Mouse (Mus musculus): ENCODE measurements around the gene Tlx3. TPM values are rescaled to one million over a fixed set of nuclear protein-coding genes. Genes with fewer than 3 reads are reported as not detected.

Tlx3 gene
- polyA plus RNA-seq, 1 experiment from 2014 or later, result not detected

- Histone ChIP-seq H3K4me2 (ENCODE audit: low read depth, low read length) (no peak overlapping the region), H3K9ac (replicated peaks) (no peak overlapping the region), H3K4me1 (ENCODE audit: insufficient read depth) (peaks cover 10% of the 10 kb centered on the region), H3K27ac (ENCODE audit: low read depth) (no peak overlapping the region), H3K9me3 (ENCODE audit: low read length) (no peaks in the 10 kb centered on the region), H3K4me3 (ENCODE audit: low read depth, low read length) (no peak overlapping the region), H3K36me3 (replicated peaks; ENCODE audit: insufficient read depth, low read length) (no peaks in the 10 kb centered on the region), H3K27me3 (ENCODE audit: insufficient read depth, low read length) (peaks cover 96% of the 10 kb centered on the region)
- TF ChIP-seq CTCF (IDR thresholded peaks at IDR 0.05; ENCODE audit: low read depth) (no peak), EP300 (IDR thresholded peaks at IDR 0.05; ENCODE audit: low read depth) (no peak)
- WGBS (ENCODE audit: insufficient replicate concordance), result 19% methylated on average over 22 of the region's 22 CpGs
- ATAC-seq, result no peak
- no peak for DNase-seq
Measured at GRCm38 (mm10) chr11:33198351-33199116, 4.9 kb downstream of the Tlx3 start.

DNA sequence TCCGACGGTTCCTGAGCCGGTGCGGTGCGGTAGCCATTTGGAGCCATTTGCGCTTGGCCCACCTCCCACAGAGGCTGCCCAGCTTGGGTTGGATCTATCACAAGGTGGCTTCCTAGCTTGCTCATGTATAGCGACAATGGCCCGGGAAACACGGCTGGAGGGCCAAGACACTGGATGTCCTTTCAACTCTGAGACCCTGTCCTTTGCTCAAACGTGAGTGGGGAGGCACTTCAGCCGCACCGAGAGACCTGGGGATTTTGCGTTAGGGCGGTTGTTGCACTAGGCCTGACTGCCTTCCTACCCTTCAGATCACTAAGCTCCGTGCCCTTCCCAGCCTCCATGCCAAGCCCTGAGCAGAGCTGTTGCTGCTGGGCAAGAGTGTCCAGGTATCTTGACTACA is 5.7 kb downstream of the Tlx3 start:
- Histone ChIP-seq H3K4me2 (ENCODE audit: low read depth, low read length) (no peak overlapping the region), H3K9me3 (ENCODE audit: low read length) (no peaks in the 10 kb centered on the region), H3K4me1 (ENCODE audit: insufficient read depth) (peaks cover 7% of the 10 kb centered on the region), H3K27me3 (ENCODE audit: insufficient read depth, low read length) (peaks cover 96% of the 10 kb centered on the region), H3K9ac (replicated peaks) (no peak overlapping the region), H3K27ac (ENCODE audit: low read depth) (no peak overlapping the region), H3K4me3 (ENCODE audit: low read depth, low read length) (no peak overlapping the region), H3K36me3 (replicated peaks; ENCODE audit: insufficient read depth, low read length) (no peaks in the 10 kb centered on the region)
- no peak for DNase-seq
- WGBS (ENCODE audit: insufficient replicate concordance), result 16% methylated on average over 15 of the region's 15 CpGs
- ATAC-seq, result no peak
- TF ChIP-seq EP300 (IDR thresholded peaks at IDR 0.05; ENCODE audit: low read depth), result no peak
- no peak for TF ChIP-seq CTCF (IDR thresholded peaks at IDR 0.05; ENCODE audit: low read depth)

DNA sequence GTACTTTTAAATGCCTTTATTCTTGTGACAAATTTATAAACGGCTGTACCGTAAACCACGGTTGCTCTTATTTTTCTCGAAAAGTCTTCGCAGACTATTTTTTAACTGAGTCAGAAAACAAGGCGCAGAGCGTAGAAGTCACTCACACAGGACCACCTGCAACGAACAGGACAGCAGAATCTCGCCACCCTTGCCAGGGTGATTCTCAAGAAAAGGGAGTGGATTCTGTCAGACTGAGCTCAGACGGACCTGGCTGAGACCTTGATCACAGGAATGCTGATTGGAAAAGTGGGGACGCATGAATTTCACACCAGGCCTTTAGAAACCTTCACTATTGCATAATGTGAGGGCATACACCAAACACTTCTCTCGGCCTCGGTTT is 6.3 kb downstream of the Tlx3 start:
- Histone ChIP-seq H3K36me3 (replicated peaks; ENCODE audit: insufficient read depth, low read length) (no peaks in the 10 kb centered on the region), H3K4me2 (ENCODE audit: low read depth, low read length) (no peak overlapping the region), H3K9ac (replicated peaks) (no peak overlapping the region), H3K4me1 (ENCODE audit: insufficient read depth) (peaks cover 7% of the 10 kb centered on the region), H3K9me3 (ENCODE audit: low read length) (no peaks in the 10 kb centered on the region), H3K27me3 (ENCODE audit: insufficient read depth, low read length) (peaks cover 93% of the 10 kb centered on the region), H3K27ac (ENCODE audit: low read depth) (no peak overlapping the region), H3K4me3 (ENCODE audit: low read depth, low read length) (no peak overlapping the region)
- no peak for TF ChIP-seq CTCF (IDR thresholded peaks at IDR 0.05; ENCODE audit: low read depth)
- TF ChIP-seq EP300 (IDR thresholded peaks at IDR 0.05; ENCODE audit: low read depth), result no peak
- no peak for ATAC-seq
- no peak for DNase-seq
- WGBS (ENCODE audit: insufficient replicate concordance), result 28% methylated on average over 13 of the region's 13 CpGs

- H3K9ac ChIP-seq (replicated peaks), result no peak overlapping the region
- peaks cover 90% of the 10 kb centered on the region for H3K27me3 ChIP-seq (ENCODE audit: insufficient read depth, low read length)
- TF ChIP-seq CTCF (IDR thresholded peaks at IDR 0.05; ENCODE audit: low read depth) (no peak), EP300 (IDR thresholded peaks at IDR 0.05; ENCODE audit: low read depth) (no peak)
- DNase-seq (no peak), ATAC-seq (no peak)
- no peak overlapping the region for H3K4me3 ChIP-seq (ENCODE audit: low read depth, low read length)
- H3K4me2 ChIP-seq (ENCODE audit: low read depth, low read length), result no peak overlapping the region
- peaks cover 7% of the 10 kb centered on the region for H3K4me1 ChIP-seq (ENCODE audit: insufficient read depth)
- 9% methylated on average over 24 of the region's 24 CpGs for WGBS (ENCODE audit: insufficient replicate concordance)
- no peak overlapping the region for H3K27ac ChIP-seq (ENCODE audit: low read depth)
- no peaks in the 10 kb centered on the region for H3K9me3 ChIP-seq (ENCODE audit: low read length)
- H3K36me3 ChIP-seq (replicated peaks; ENCODE audit: insufficient read depth, low read length), result no peaks in the 10 kb centered on the region
Measured at GRCm38 (mm10) chr11:33196447-33197132, 6.8 kb downstream of the Tlx3 start.

GRCm38 (mm10) chr11:33195531-33196446 is 7.6 kb downstream of the Tlx3 start:
- no peak for DNase-seq
- Histone ChIP-seq H3K4me2 (ENCODE audit: low read depth, low read length) (no peak overlapping the region), H3K9me3 (ENCODE audit: low read length) (no peaks in the 10 kb centered on the region), H3K27me3 (ENCODE audit: insufficient read depth, low read length) (peaks cover 85% of the 10 kb centered on the region), H3K9ac (replicated peaks) (no peak overlapping the region), H3K4me1 (ENCODE audit: insufficient read depth) (peaks cover under 1% of the 10 kb centered on the region), H3K4me3 (ENCODE audit: low read depth, low read length) (no peak overlapping the region), H3K27ac (ENCODE audit: low read depth) (no peak overlapping the region), H3K36me3 (replicated peaks; ENCODE audit: insufficient read depth, low read length) (no peaks in the 10 kb centered on the region)
- no peak for ATAC-seq
- 6% methylated on average over 25 of the region's 25 CpGs for WGBS (ENCODE audit: insufficient replicate concordance)
- TF ChIP-seq CTCF (IDR thresholded peaks at IDR 0.05; ENCODE audit: low read depth), result no peak
- no peak for TF ChIP-seq EP300 (IDR thresholded peaks at IDR 0.05; ENCODE audit: low read depth)

GRCm38 (mm10) chr11:33195061-33195460 is 8.3 kb downstream of the Tlx3 start:
- no peak overlapping the region for H3K27ac ChIP-seq (ENCODE audit: low read depth)
- H3K4me2 ChIP-seq (ENCODE audit: low read depth, low read length), result no peak overlapping the region
- no peak for TF ChIP-seq EP300 (IDR thresholded peaks at IDR 0.05; ENCODE audit: low read depth)
- TF ChIP-seq CTCF (IDR thresholded peaks at IDR 0.05; ENCODE audit: low read depth), result no peak
- ATAC-seq (no peak), DNase-seq (no peak)
- H3K4me1 ChIP-seq (ENCODE audit: insufficient read depth), result no peaks in the 10 kb centered on the region
- no peak overlapping the region for H3K9ac ChIP-seq (replicated peaks)
- no peaks in the 10 kb centered on the region for H3K36me3 ChIP-seq (replicated peaks; ENCODE audit: insufficient read depth, low read length)
- peaks cover 78% of the 10 kb centered on the region for H3K27me3 ChIP-seq (ENCODE audit: insufficient read depth, low read length)
- 28% methylated on average over 7 of the region's 7 CpGs for WGBS (ENCODE audit: insufficient replicate concordance)
- no peaks in the 10 kb centered on the region for H3K9me3 ChIP-seq (ENCODE audit: low read length)
- no peak overlapping the region for H3K4me3 ChIP-seq (ENCODE audit: low read depth, low read length)

Measured in liver, postnatal 0 days (tissue).